Mouse (Mus musculus): ENCODE results near the gene C330007P06Rik. TPM values are rescaled to one million over a fixed set of nuclear protein-coding genes. Genes with fewer than 3 reads are reported as not detected.
"Not testable (repeated sequence)": the region's sequence is repeated elsewhere in the genome, so short reads cannot be mapped to it uniquely, and the experiment has no call there.

C330007P06Rik gene
- total RNA-seq, 4 experiments from 2014 or later, result 37.8 to 41.6 (median 41.1) TPM

DNA sequence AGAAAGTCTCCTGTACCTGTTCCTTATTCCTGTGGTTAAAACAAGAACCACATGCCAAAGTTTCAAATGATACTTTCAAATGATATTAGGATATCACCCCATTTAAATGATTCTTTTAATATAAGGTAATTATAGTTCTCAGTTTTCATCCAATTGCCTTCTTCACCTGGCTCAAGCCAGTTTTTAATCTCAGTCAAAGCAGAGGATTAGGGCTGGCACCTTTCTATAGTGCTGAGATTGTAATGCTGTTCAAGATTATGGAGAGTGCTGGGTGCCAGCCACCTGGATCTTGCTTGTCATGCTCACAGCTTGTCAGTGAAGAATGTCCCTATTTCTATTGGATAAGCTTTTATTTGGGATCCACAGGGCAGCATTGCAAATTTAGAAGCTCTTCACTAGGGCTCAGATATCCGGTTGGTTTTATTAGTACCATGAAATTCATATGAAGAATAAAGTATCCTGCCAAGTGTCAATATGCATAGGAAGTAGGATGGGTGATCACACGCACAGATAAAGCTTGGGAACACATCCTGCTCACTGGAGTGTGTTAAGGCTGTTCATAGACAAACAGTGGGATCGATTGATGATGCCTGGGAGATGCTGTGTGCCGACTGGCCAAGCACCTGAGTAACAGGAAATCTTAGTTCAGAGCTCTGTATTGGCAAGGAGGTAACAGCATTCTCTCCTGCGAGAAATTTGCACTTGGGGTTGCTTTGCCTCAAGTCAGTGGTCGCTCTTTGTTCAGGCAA is 74.6 kb downstream of the C330007P06Rik start:
- no peak for DNase-seq (ENCODE audit: low spot score in 2 of 2)

DNA sequence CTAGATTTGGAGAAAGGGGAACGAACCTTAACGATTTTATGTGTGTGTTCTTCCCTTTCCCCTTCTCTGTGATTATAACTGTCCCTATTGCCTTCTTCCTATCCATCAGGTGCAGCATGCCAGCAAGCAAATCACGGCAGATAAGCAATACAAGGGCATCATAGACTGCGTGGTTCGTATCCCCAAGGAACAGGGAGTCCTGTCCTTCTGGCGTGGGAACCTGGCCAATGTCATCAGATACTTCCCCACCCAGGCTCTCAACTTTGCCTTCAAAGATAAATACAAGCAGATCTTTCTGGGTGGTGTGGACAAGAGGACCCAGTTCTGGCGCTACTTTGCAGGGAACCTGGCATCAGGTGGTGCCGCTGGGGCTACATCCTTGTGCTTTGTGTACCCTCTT is 77.2 kb downstream of the C330007P06Rik start:
- not testable (repeated sequence) for DNase-seq (ENCODE audit: low spot score in 2 of 2)

DNA sequence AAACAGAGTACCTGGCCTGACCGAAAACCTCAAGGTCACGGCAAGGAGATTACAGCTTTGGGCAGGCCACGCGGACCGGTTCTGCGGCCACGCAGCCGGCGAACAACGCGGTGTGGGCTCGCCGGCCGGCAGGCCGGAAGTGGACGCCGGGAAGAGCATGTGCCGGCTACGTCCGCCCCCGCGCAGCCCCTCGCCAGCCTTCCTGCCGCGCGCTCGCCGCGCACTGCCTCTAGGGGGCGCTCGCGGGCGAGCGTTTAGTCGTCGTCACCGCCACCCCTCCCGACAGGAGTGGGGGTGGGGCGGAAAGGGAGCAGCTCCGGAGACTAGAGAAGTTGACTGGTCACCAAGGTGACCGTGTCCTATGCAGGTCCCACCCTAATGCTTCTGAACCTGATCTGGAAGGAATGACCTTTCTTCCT is 77.7 kb downstream of the C330007P06Rik start:
- DNase-seq (ENCODE audit: low spot score in 2 of 2), result peak; percentile 51 to 78

DNA sequence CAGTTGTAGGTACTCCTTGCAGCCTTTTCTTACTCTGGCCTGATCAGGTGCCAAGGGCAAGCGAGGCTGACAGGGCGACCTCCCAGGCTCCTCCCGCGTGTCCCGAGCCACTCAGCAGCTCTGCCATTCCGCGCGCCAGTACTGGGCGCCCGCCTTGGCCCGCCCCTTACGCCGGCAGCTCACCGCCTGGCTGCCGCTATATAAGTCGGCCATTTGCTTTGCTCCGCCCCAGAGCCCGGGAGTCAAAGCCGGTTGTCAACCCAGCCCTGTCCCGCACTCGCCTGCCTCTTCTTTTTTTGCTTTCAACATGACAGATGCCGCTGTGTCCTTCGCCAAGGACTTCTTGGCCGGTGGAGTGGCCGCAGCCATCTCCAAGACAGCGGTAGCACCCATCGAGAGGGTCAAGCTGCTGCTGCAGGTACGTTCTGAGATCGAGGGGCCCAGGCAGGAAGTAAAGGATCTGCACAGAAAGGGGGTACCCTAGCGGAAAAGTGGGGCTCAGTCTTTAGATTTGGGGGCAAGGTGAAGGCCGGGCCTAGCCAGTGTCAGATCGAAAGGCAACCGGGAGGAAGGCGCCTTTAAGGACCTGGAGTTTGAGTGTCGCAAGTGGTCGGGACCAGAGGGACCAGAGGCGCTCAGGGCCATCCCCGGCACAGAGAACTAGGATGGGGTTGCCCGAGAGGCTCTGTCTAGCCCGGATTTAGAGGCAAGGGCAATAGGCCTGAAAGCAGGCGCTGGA is 78.3 kb downstream of the C330007P06Rik start, which contains the start of gene Slc25a5:
Gene Slc25a5, plus strand, starts transcription at position 228 of the 739 bp plus-strand sequence.
- peak; percentile 76 to 81 for DNase-seq (ENCODE audit: low spot score in 2 of 2)

DNA sequence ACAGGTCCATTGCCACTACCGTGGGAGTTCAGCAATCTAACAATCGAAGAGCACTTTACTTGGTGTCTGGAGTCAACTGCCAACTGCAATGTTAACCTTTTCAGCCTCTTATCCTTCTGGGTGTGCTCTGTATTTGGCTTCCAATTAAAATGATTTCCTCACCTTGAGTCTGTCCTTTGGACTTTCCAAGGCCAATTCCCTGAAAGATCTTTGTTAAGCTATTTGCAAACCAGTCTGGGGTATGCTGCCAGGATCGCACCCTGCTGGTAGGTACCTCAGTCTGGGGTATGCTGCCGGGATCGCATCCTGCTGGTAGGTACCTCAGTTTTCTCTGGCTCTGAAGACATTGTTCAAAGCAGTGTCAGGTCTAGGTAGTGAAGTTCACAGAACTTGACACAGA is 79.3 kb downstream of the C330007P06Rik start:
- no peak for DNase-seq (ENCODE audit: low spot score in 2 of 2)

GRCm38 (mm10) chrX:36789360-36789759 is 84.6 kb downstream of the C330007P06Rik start:
- no peak for DNase-seq (ENCODE audit: low spot score in 2 of 2)

GRCm38 (mm10) chrX:36777694-36778093 is 96.2 kb downstream of the C330007P06Rik start:
- no peak for DNase-seq (ENCODE audit: low spot score in 2 of 2)

GRCm38 (mm10) chrX:36775520-36775919 is 98.4 kb downstream of the C330007P06Rik start:
- no peak for DNase-seq (ENCODE audit: low spot score in 2 of 2)

Other genes starting within 250 kb of the C330007P06Rik start
- gene Akap17b, start 228.7 kb downstream of the C330007P06Rik start, total RNA-seq (2022), result 10 to 100 TPM in 1 of 4 experiments, 1 to 10 TPM in 3; 9.4 to 11.0 (median 9.7) TPM
- 1 to 10 TPM in 1 of 4 experiments, under 1 TPM in 2, not detected in 1; 0.41 to 1.7 (median 0.82) TPM for gene Slc25a43, start 130.5 kb downstream of the C330007P06Rik start, total RNA-seq (2022)
- gene Slc25a5, start 78.5 kb downstream of the C330007P06Rik start, total RNA-seq (2022), result 100 to 1,000 TPM; 319 to 349 (median 332) TPM
- 10 to 100 TPM; 45.6 to 57.6 (median 53.9) TPM for gene Ube2a, start 211 bp downstream of the C330007P06Rik start, total RNA-seq (2022)
- gene Nkrf, start 28.8 kb upstream of the C330007P06Rik start, total RNA-seq (2022), result 10 to 100 TPM; 28.7 to 37.9 (median 32.9) TPM
- 10 to 100 TPM; 45.3 to 51.8 (median 48.0) TPM for gene Sept6, start 117.7 kb upstream of the C330007P06Rik start, total RNA-seq (2022)
- not detected for gene Sowahd, start 174.7 kb upstream of the C330007P06Rik start, total RNA-seq (2022)
- 100 to 1,000 TPM; 184 to 339 (median 269) TPM for gene Rpl39, start 211.3 kb upstream of the C330007P06Rik start, total RNA-seq (2022)
- gene Upf3b, start 236.2 kb upstream of the C330007P06Rik start, total RNA-seq (2022), result 10 to 100 TPM; 17.3 to 23.3 (median 21.3) TPM